Mouse (Mus musculus) CH12.LX (cell line): ENCODE measurements around the gene Prkx. TPM values are rescaled to one million over a fixed set of nuclear protein-coding genes. Genes with fewer than 3 reads are reported as not detected.

Source experiments
- DNase-seq: peaks from one replicate; pipeline ENCODE4 v3.0.0-alpha.2; 2013; ENCODE audit errors: extremely low read depth
- H3K27ac ChIP-seq: 2 replicates; pipeline ENCODE4 v1.5.1; 2012; ENCODE audit warnings: low read depth, mild to moderate bottlenecking, control low read depth, moderate library complexity; ENCODE audit not compliant: insufficient read depth
- H3K27me3 ChIP-seq: replicated peaks from 2 replicates; pipeline ENCODE3; 2012; ENCODE audit warnings: inconsistent platforms
- H3K36me3 ChIP-seq, 2 experiments: replicated peaks in 1 of 2; 2 replicates each; pipeline versions ENCODE3 to v1.6.1; 2012; ENCODE audit warnings: inconsistent platforms in 1 of 2, low read length in 1 of 2, mild to moderate bottlenecking in 1 of 2, mixed read lengths in 1 of 2, moderate library complexity in 1 of 2; ENCODE audit not compliant: control insufficient read depth in 1 of 2, insufficient read depth in 1 of 2
- H3K4me1 ChIP-seq, 2 experiments: 2 replicates each; pipeline ENCODE4 v1.6.1; 2012; ENCODE audit warnings: inconsistent platforms in 1 of 2, moderate library complexity in 1 of 2; ENCODE audit not compliant: insufficient read depth in 2 of 2, control insufficient read depth in 1 of 2
- H3K4me2 ChIP-seq: 2 replicates; pipeline ENCODE4 v1.6.1; 2012; ENCODE audit warnings: low read depth, mild to moderate bottlenecking, control low read depth; ENCODE audit not compliant: poor library complexity, insufficient read depth, severe bottlenecking
- H3K4me3 ChIP-seq, 3 experiments: fragments of 150-350 bp in 1 of 3; sonication (generic) in 1 of 3; replicated peaks in 1 of 3; 2 replicates each; pipeline versions ENCODE3 to v1.5.1; 2011 to 2012; ENCODE audit warnings: low read depth in 2 of 3, low read length in 2 of 3, mild to moderate bottlenecking in 2 of 3, moderate library complexity in 2 of 3, control low read depth in 1 of 3, improper control_type of control experiment in 1 of 3, inconsistent platforms in 1 of 3, mixed read lengths in 1 of 3; ENCODE audit not compliant: poor library complexity in 1 of 3
- H3K79me2 ChIP-seq: replicated peaks from 2 replicates; pipeline ENCODE4 v1.6.1; 2012; ENCODE audit warnings: mild to moderate bottlenecking, moderate library complexity; ENCODE audit not compliant: control insufficient read depth, poor library complexity, insufficient read depth, severe bottlenecking; ENCODE audit errors: extremely low read depth
- H3K9ac ChIP-seq: 2 replicates; pipeline ENCODE4 v1.6.1; 2012; ENCODE audit warnings: low read depth, mild to moderate bottlenecking, control low read depth, moderate library complexity; ENCODE audit not compliant: insufficient read depth
- H3K9me3 ChIP-seq: replicated peaks from 2 replicates; pipeline ENCODE3; 2012; ENCODE audit warnings: low read length, inconsistent platforms, mixed read lengths
- BHLHE40 ChIP-seq: IDR thresholded peaks from 2 replicates; pipeline ENCODE4 v1.6.1; 2011; ENCODE audit warnings: mild to moderate bottlenecking, low read depth, low read length, improper control_type of control experiment
- CHD1 ChIP-seq: IDR thresholded peaks from 2 replicates; pipeline ENCODE4 v1.6.1; 2012; ENCODE audit warnings: low read depth, low read length, improper control_type of control experiment, inconsistent platforms
- CTCF ChIP-seq, 2 experiments: IDR thresholded peaks in 1 of 2; conservative IDR thresholded peaks in 1 of 2; 2 replicates each; pipeline ENCODE4 v1.5.1; 2011 to 2012; ENCODE audit warnings: low read depth in 2 of 2, low read length in 2 of 2, improper control_type of control experiment in 1 of 2, inconsistent platforms in 1 of 2, mild to moderate bottlenecking in 1 of 2, moderate library complexity in 1 of 2
- ELF1 ChIP-seq: IDR thresholded peaks from 2 replicates; pipeline ENCODE4 v1.6.1; 2014; ENCODE audit warnings: low read depth, mild to moderate bottlenecking, inconsistent platforms, low read length, improper control_type of control experiment
- EP300 ChIP-seq: IDR thresholded peaks from 2 replicates; pipeline ENCODE4 v1.6.1; 2011; ENCODE audit warnings: low read length, improper control_type of control experiment
- GABPA ChIP-seq: IDR thresholded peaks from 2 replicates; pipeline ENCODE4 v1.6.1; 2012; ENCODE audit warnings: low read depth, low read length, improper control_type of control experiment, inconsistent platforms; ENCODE audit not compliant: insufficient replicate concordance
- HCFC1 ChIP-seq: IDR thresholded peaks from 2 replicates; pipeline ENCODE4 v1.6.1; 2012; ENCODE audit warnings: low read depth, mild to moderate bottlenecking, inconsistent platforms, low read length, improper control_type of control experiment
- JUND ChIP-seq: conservative IDR thresholded peaks from 2 replicates; pipeline ENCODE4 v1.6.1; 2011; ENCODE audit warnings: low read depth, low read length, improper control_type of control experiment
- MAFK ChIP-seq: IDR thresholded peaks from 2 replicates; pipeline ENCODE4 v1.6.1; 2011; ENCODE audit warnings: low read length, improper control_type of control experiment; ENCODE audit not compliant: insufficient replicate concordance
- MAZ ChIP-seq: IDR thresholded peaks from 2 replicates; pipeline ENCODE4 v1.6.1; 2012; ENCODE audit warnings: low read depth, mild to moderate bottlenecking, inconsistent platforms, low read length, improper control_type of control experiment, moderate library complexity
- MEF2A ChIP-seq: IDR thresholded peaks from 2 replicates; pipeline ENCODE4 v1.6.1; 2014; ENCODE audit warnings: low read depth, mild to moderate bottlenecking, inconsistent platforms, low read length, improper control_type of control experiment, borderline replicate concordance
- MXI1 ChIP-seq: IDR thresholded peaks from 2 replicates; pipeline ENCODE4 v1.6.1; 2011; ENCODE audit warnings: mild to moderate bottlenecking, low read depth, low read length, improper control_type of control experiment
- NRF1 ChIP-seq: IDR thresholded peaks from 2 replicates; pipeline ENCODE4 v1.6.1; 2014; ENCODE audit warnings: low read depth, mild to moderate bottlenecking, inconsistent platforms, low read length, improper control_type of control experiment, moderate library complexity
- PAX5 ChIP-seq: IDR thresholded peaks from 2 replicates; pipeline ENCODE4 v1.6.1; 2012; ENCODE audit warnings: low read length, inconsistent platforms, mixed read lengths
- POLR2A ChIP-seq: IDR thresholded peaks from 2 replicates; pipeline ENCODE4 v1.6.1; 2011; ENCODE audit warnings: low read depth, mild to moderate bottlenecking, improper control_type of control experiment, low read length
- RAD21 ChIP-seq: IDR thresholded peaks from 2 replicates; pipeline ENCODE4 v1.6.1; 2011; ENCODE audit warnings: low read depth, mild to moderate bottlenecking, low read length, improper control_type of control experiment, moderate library complexity
- SIN3A ChIP-seq: IDR thresholded peaks from 2 replicates; pipeline ENCODE4 v1.6.1; 2012; ENCODE audit warnings: low read length, improper control_type of control experiment, inconsistent platforms
- SMC3 ChIP-seq: IDR thresholded peaks from 2 replicates; pipeline ENCODE4 v1.6.1; 2011; ENCODE audit warnings: low read depth, low read length, improper control_type of control experiment
- TBP ChIP-seq: conservative IDR thresholded peaks from 2 replicates; pipeline ENCODE4 v1.6.1; 2011; ENCODE audit warnings: low read depth, low read length, improper control_type of control experiment
- UBTF ChIP-seq: IDR thresholded peaks from 2 replicates; pipeline ENCODE4 v1.6.1; 2012; ENCODE audit warnings: low read depth, mild to moderate bottlenecking, inconsistent platforms, low read length, improper control_type of control experiment, moderate library complexity
- USF1 ChIP-seq: IDR thresholded peaks from 2 replicates; pipeline ENCODE4 v1.6.1; 2014; ENCODE audit warnings: low read depth, mild to moderate bottlenecking, inconsistent platforms, low read length, improper control_type of control experiment
- ZC3H11A ChIP-seq: IDR thresholded peaks from 2 replicates; pipeline ENCODE4 v1.6.1; 2012; ENCODE audit warnings: low read depth, mild to moderate bottlenecking, inconsistent platforms, low read length, improper control_type of control experiment
- ZKSCAN1 ChIP-seq: IDR thresholded peaks from 2 replicates; pipeline ENCODE4 v1.6.1; 2012; ENCODE audit warnings: low read depth, inconsistent platforms, low read length, improper control_type of control experiment, borderline replicate concordance
- ZNF384 ChIP-seq: IDR thresholded peaks from 2 replicates; pipeline ENCODE4 v1.6.1; 2012; ENCODE audit warnings: low read depth, low read length, improper control_type of control experiment, inconsistent platforms
- dilution Hi-C: fragments of 300-500 bp; cut with MboI; formaldehyde crosslinking; loops from 2 replicates; pipeline ENCODE4 v1.14.3; 2020; ENCODE audit warnings: low sequenced_read_pairs; ENCODE audit not compliant: extremely low pct_unique_long_range_greater_than_20kb, extremely low pct_ligation_motif_present
- in situ Hi-C: fragments of 300-500 bp; cut with MboI; formaldehyde crosslinking; loops from 3 replicates; pipeline ENCODE4 v1.14.3; 2019; ENCODE audit warnings: low sequenced_read_pairs, low pct_ligation_motif_present, low pct_unique_long_range_greater_than_20kb, mixed read lengths
- polyA plus RNA-seq: library from polyadenylated mRNA; unstranded; fragments of >175 nt; gene quantifications from 2 replicates; pipeline ENCODE4 v1.2.1, GENCODE M21; 2012; ENCODE audit warnings: low read depth; ENCODE audit not compliant: insufficient read length
- total RNA-seq, 2 experiments: library from RNA; depleted of rRNA; stranded (reverse); fragments of 300-350 nt in 1 of 2; fragments of >200 nt in 1 of 2; gene quantifications; 2 replicates each; pipeline ENCODE4 v1.2.3; 2012 to 2014

The Prkx gene
- total and polyA plus RNA-seq, 3 experiments = 10.4 to 15.2 (median 11.5) TPM

GRCm38 (mm10) chrX:77812031-77812430 lies 16.0 kb upstream of the Prkx start:
- no peaks in the 10 kb centered on the region for H3K36me3 ChIP-seq
- no peaks in the 10 kb centered on the region for H3K79me2 ChIP-seq
- no peak overlapping the region for H3K4me3 ChIP-seq
- H3K27ac ChIP-seq = no peak overlapping the region
- in situ Hi-C loops = no loop called here
- TF ChIP-seq RAD21 = peak; percentile 48
- TF ChIP-seq ZKSCAN1 = no peak
- peak; percentile 12 for TF ChIP-seq SMC3
- TF ChIP-seq CTCF (conservative IDR thresholded peaks at IDR 0.05 in 1 of 2, IDR thresholded peaks at IDR 0.05 in 1 of 2; ENCODE audit: low read depth in 2 of 2, low read length in 2 of 2) = peak in 1 of 2 experiments; percentile 55; a peak in 2 of 4 replicates
- TF ChIP-seq, all 38 proteins: peak for 3
- Histone ChIP-seq H3K27me3 (no peaks in the 10 kb centered on the region), H3K4me1 (no peaks in the 10 kb centered on the region), H3K9ac (no peak overlapping the region), H3K4me2 (no peak overlapping the region), H3K9me3 (no peaks in the 10 kb centered on the region)
- DNase-seq = no peak
- dilution Hi-C loops = no loop called here

- dilution Hi-C loops = no loop called here
- Histone ChIP-seq H3K27ac (no peak overlapping the region), H3K4me1 (no peaks in the 10 kb centered on the region), H3K27me3 (no peaks in the 10 kb centered on the region), H3K79me2 (no peaks in the 10 kb centered on the region), H3K4me3 (peak overlapping the region; percentile 37 to 59 (median 43))
- no peak for DNase-seq
- TF ChIP-seq CTCF (conservative IDR thresholded peaks at IDR 0.05 in 1 of 2, IDR thresholded peaks at IDR 0.05 in 1 of 2; ENCODE audit: low read depth in 2 of 2, low read length in 2 of 2) (peak; percentile 32 to 56; a peak in 2 of 4 replicates), EP300 (no peak), ELF1 (0 out of 2 replicates have a peak, but pooled peaks have one; percentile 36), SMC3 (peak; percentile 37), MAZ (peak; percentile 67; the same call in 1 of the 2 replicates)
- TF ChIP-seq, all 38 proteins: peak for 4
- Histone ChIP-seq H3K4me2 (peak overlapping the region; percentile 16), H3K36me3 (no peaks in the 10 kb centered on the region), H3K9me3 (no peaks in the 10 kb centered on the region), H3K9ac (peak overlapping the region; percentile 32; the same call in 1 of the 2 replicates)
- in situ Hi-C loops = no loop called here
Measured at GRCm38 (mm10) chrX:77810608-77811206, 14.6 kb upstream of the Prkx start.

- Histone ChIP-seq H3K27me3 (no peaks in the 10 kb centered on the region), H3K4me2 (no peak overlapping the region), H3K4me3 (no peak overlapping the region), H3K27ac (no peak overlapping the region), H3K79me2 (no peaks in the 10 kb centered on the region), H3K9me3 (no peaks in the 10 kb centered on the region), H3K4me1 (no peaks in the 10 kb centered on the region), H3K9ac (no peak overlapping the region), H3K36me3 (no peaks in the 10 kb centered on the region)
- dilution Hi-C loops = no loop called here
- in situ Hi-C loops = no loop called here
- DNase-seq = no peak
- TF ChIP-seq CTCF (conservative IDR thresholded peaks at IDR 0.05 in 1 of 2, IDR thresholded peaks at IDR 0.05 in 1 of 2; ENCODE audit: low read depth in 2 of 2, low read length in 2 of 2) (peak; percentile 42 to 83; a peak in 3 of 4 replicates), ZC3H11A (no peak; the same call in 1 of the 2 replicates), HCFC1 (no peak), ZNF384 (no peak), CHD1 (no peak), JUND (no peak), NRF1 (no peak), TBP (no peak), GABPA (no peak), MXI1 (no peak), UBTF (no peak), PAX5 (no peak), ZKSCAN1 (no peak), BHLHE40 (no peak), SIN3A (0 out of 2 replicates have a peak, but pooled peaks have one; percentile 24), MEF2A (peak; percentile 32; the same call in 1 of the 2 replicates), POLR2A (no peak), USF1 (no peak), MAFK (no peak)
Measured at GRCm38 (mm10) chrX:77808602-77809001, 12.5 kb upstream of the Prkx start.
